Mouse (Mus musculus) hindbrain, embryonic 13.5 days (tissue): ENCODE results near the gene Pde4a. TPM values are rescaled to one million over a fixed set of nuclear protein-coding genes. Genes with fewer than 3 reads are reported as not detected.
A peak's percentile ranks its signal among the peaks of the same experiment; 100 is the strongest.

Source experiments
- ATAC-seq: fragments of 200-750 bp; cut with Nextera tagmentation; 2 replicates; pipeline ENCODE4 v1.8.0; 2017; ENCODE audit warnings: moderate TSS enrichment; ENCODE audit not compliant: low FRiP score
- H3K27ac ChIP-seq: fragments of 300-500 bp; sonication (generic); 2 replicates; pipeline ENCODE4 v1.5.1; 2015; ENCODE audit warnings: inconsistent platforms, mild to moderate bottlenecking, moderate library complexity
- H3K27me3 ChIP-seq: fragments of 300-500 bp; sonication (generic); 2 replicates; pipeline ENCODE4 v1.6.1; 2015; ENCODE audit warnings: mild to moderate bottlenecking, inconsistent platforms
- H3K36me3 ChIP-seq: fragments of 300-500 bp; sonication (generic); 2 replicates; pipeline ENCODE4 v1.6.1; 2015; ENCODE audit warnings: mild to moderate bottlenecking, inconsistent platforms
- H3K4me1 ChIP-seq: fragments of 300-500 bp; sonication (generic); replicated peaks from 2 replicates; pipeline ENCODE4 v1.6.1; 2015; ENCODE audit warnings: inconsistent platforms
- H3K4me2 ChIP-seq: fragments of 300-500 bp; sonication (generic); 2 replicates; pipeline ENCODE4 v1.6.1; 2015; ENCODE audit warnings: inconsistent platforms, mild to moderate bottlenecking, moderate library complexity
- H3K4me3 ChIP-seq: fragments of 300-500 bp; sonication (generic); 2 replicates; pipeline ENCODE4 v1.5.1; 2015; ENCODE audit warnings: mild to moderate bottlenecking, inconsistent platforms
- H3K9ac ChIP-seq: fragments of 300-500 bp; sonication (generic); 2 replicates; pipeline ENCODE4 v1.6.1; 2015; ENCODE audit warnings: mild to moderate bottlenecking, inconsistent platforms
- H3K9me3 ChIP-seq: fragments of 300-500 bp; sonication (generic); 2 replicates; pipeline ENCODE4 v1.6.1; 2016; ENCODE audit warnings: inconsistent platforms
- WGBS: fragments of 180-500 bp; shearing (Covaris S2); methylation state at CpG from one replicate; pipeline ENCODE4 v1.1.7; 2015; 5-methylcytosine and 5-hydroxymethylcytosine counted together
- polyA plus RNA-seq: library from polyadenylated mRNA; unstranded; fragments of >200 nt; fragmentation: Nextera tagmentation; extraction: Ambion mirVana; gene quantifications from 2 replicates; pipeline ENCODE4 v1.2.1, GENCODE M21; 2015

Pde4a gene
- polyA plus RNA-seq, 1 experiment from 2014 or later: 18.8 TPM

DNA sequence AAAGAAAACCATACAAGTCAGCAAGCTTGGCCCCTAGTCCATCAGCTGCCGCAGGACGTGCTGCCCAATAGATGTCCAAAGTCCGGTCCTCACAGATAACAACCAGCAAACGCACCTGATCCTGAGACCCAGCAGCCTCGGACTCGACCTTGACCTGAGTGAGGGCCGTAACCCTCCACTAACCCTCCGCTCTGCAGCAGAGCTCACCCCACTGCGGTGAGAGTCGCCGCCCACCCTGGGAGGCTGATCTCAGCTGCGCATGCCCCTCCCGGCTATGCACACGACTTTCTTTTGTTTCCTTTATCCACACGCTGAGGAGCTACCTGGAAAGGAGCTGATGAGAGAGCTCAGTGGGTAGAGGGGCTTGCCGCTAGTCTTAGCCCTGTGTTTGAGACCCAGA lies 61.8 kb downstream of the Pde4a start:
- no peak overlapping the region; the same call in 1 of the 2 replicates for H3K27ac ChIP-seq
- H3K4me3 ChIP-seq: peak overlapping the region; percentile 20
- whole genome bisulfite sequencing: 16% methylated on average over 16 of the region's 16 CpGs
- ATAC-seq: peak; percentile 40; the same call in 1 of the 2 replicates
- H3K4me2 ChIP-seq: peak overlapping the region; percentile 48
- peak overlapping the region; percentile 58 for H3K9ac ChIP-seq
- no peaks in the 10 kb centered on the region; the same call in 1 of the 2 replicates for H3K9me3 ChIP-seq
- H3K4me1 ChIP-seq: peaks cover 18% of the 10 kb centered on the region
- H3K36me3 ChIP-seq: peaks cover 32% of the 10 kb centered on the region
- H3K27me3 ChIP-seq: 0 out of 2 replicates have a peak, but pooled peaks cover 11% of the 10 kb centered on the region

GRCm38 (mm10) chr9:21231551-21231950 lies 66.0 kb downstream of the Pde4a start:
- WGBS: 58% methylated on average over 23 of the region's 23 CpGs
- no peak overlapping the region for H3K9ac ChIP-seq
- H3K4me2 ChIP-seq: no peak overlapping the region
- H3K4me3 ChIP-seq: no peak overlapping the region
- H3K9me3 ChIP-seq: no peaks in the 10 kb centered on the region
- no peak overlapping the region for H3K27ac ChIP-seq
- H3K4me1 ChIP-seq: peaks cover 24% of the 10 kb centered on the region
- peaks cover 59% of the 10 kb centered on the region for H3K36me3 ChIP-seq
- H3K27me3 ChIP-seq: 0 out of 2 replicates have a peak, but pooled peaks cover 2% of the 10 kb centered on the region
- no peak for ATAC-seq

GRCm38 (mm10) chr9:21232867-21233266 lies 67.4 kb downstream of the Pde4a start:
- WGBS: 93% methylated on average over 5 of the region's 5 CpGs
- H3K27me3 ChIP-seq: no peaks in the 10 kb centered on the region
- H3K9ac ChIP-seq: no peak overlapping the region
- H3K4me2 ChIP-seq: no peak overlapping the region
- no peak for ATAC-seq
- peaks cover 29% of the 10 kb centered on the region for H3K4me1 ChIP-seq
- H3K36me3 ChIP-seq: peaks cover 59% of the 10 kb centered on the region
- no peak overlapping the region for H3K4me3 ChIP-seq
- H3K27ac ChIP-seq: no peak overlapping the region
- no peaks in the 10 kb centered on the region for H3K9me3 ChIP-seq

GRCm38 (mm10) chr9:21233366-21233765 lies 67.9 kb downstream of the Pde4a start:
- H3K4me2 ChIP-seq: no peak overlapping the region
- ATAC-seq: no peak
- H3K27me3 ChIP-seq: no peaks in the 10 kb centered on the region
- H3K9me3 ChIP-seq: no peaks in the 10 kb centered on the region
- WGBS: 85% methylated on average over 29 of the region's 29 CpGs
- H3K4me1 ChIP-seq: peaks cover 31% of the 10 kb centered on the region
- H3K9ac ChIP-seq: no peak overlapping the region
- H3K4me3 ChIP-seq: no peak overlapping the region
- no peak overlapping the region for H3K27ac ChIP-seq
- peaks cover 59% of the 10 kb centered on the region for H3K36me3 ChIP-seq

DNA sequence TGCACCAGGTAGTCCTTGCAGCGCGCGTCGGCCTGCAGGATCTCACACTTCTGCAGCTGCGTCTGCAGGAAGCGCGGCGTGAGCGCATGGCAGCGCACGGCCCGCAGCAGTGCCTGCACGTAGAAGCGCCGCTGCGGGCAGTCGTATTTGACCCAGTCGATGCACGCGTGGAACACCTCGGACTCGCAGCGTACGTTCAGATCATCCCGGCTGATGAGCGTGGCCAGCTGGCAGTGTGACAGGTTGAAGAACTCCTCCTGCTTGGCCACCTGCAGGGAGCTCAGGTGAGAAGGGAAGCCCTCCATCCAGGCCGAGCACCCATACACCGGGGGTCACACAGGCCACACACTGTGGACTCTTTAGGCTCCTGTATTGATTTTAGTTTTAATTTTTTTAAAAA lies 68.3 kb downstream of the Pde4a start:
- WGBS: 82% methylated on average over 28 of the region's 28 CpGs
- ATAC-seq: no peak

DNA sequence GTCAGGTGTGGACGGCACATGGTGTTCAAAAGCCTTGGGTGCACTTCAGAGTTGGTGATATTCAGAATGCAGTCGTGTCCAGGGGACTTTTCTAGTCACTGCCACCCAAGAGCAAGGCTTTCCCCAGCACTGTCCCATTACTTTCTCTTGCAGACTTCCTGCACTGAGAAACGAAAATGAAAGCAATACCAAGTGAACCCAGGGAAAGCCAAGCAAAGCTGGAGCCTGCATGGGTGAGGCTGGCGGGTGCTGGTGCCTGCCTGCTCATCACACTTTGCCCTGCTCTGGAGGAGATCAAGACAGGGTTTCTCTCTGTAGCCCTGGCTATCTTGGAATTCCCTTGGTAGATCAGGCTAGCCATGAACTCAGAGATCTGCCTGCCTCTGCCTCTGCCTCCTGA lies 69.8 kb downstream of the Pde4a start:
- H3K27ac ChIP-seq: no peak overlapping the region
- no peaks in the 10 kb centered on the region for H3K27me3 ChIP-seq
- peaks cover 38% of the 10 kb centered on the region for H3K4me1 ChIP-seq
- H3K36me3 ChIP-seq: peaks cover 45% of the 10 kb centered on the region
- no peak for ATAC-seq
- H3K9me3 ChIP-seq: no peaks in the 10 kb centered on the region
- 0 out of 2 replicates have a peak overlapping the region, but pooled peaks have one; percentile 19 for H3K9ac ChIP-seq
- H3K4me2 ChIP-seq: no peak overlapping the region
- WGBS: 83% methylated on average over 4 of the region's 4 CpGs
- no peak overlapping the region for H3K4me3 ChIP-seq

More for the DNA sequence above, 68.3 kb downstream of the Pde4a start:
- Histone ChIP-seq H3K9me3 (no peaks in the 10 kb centered on the region), H3K4me3 (no peak overlapping the region), H3K27ac (no peak overlapping the region), H3K9ac (no peak overlapping the region), H3K27me3 (no peaks in the 10 kb centered on the region), H3K36me3 (peaks cover 59% of the 10 kb centered on the region), H3K4me1 (peaks cover 31% of the 10 kb centered on the region), H3K4me2 (no peak overlapping the region)

DNA sequence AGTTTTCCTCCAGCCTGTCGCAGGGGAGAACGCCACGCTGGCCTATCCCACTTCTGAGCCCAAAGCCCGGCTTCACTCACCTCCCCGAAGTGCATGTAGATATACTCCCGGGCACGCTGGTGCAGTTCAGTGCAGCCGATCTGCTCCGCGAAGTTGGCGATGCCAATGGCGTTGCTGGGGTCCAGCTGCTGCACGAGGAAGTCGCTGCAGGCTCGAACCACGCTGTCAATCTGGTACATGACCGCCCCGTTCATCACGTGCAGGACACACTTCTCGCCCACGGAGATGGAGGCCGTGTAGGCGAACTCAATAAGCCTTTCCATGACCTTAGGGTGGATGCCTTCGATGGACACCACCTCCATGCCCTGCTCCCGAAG lies 71.5 kb downstream of the Pde4a start:
- Histone ChIP-seq H3K27ac (peak overlapping the region; percentile 95), H3K4me1 (peaks cover 38% of the 10 kb centered on the region), H3K27me3 (peaks cover 4% of the 10 kb centered on the region), H3K4me3 (peak overlapping the region; percentile 77), H3K9me3 (no peaks in the 10 kb centered on the region), H3K9ac (peak overlapping the region; percentile 98), H3K36me3 (peaks cover 30% of the 10 kb centered on the region), H3K4me2 (peak overlapping the region; percentile 65)
- 0 out of 2 replicates have a peak, but pooled peaks have one; percentile 0 for ATAC-seq
- 80% methylated on average over 25 of the region's 25 CpGs for WGBS

GRCm38 (mm10) chr9:21237368-21238003 lies 72.0 kb downstream of the Pde4a start:
- H3K9me3 ChIP-seq: no peaks in the 10 kb centered on the region
- H3K27ac ChIP-seq: peak overlapping the region; percentile 95
- ATAC-seq: peak; percentile 44
- peaks cover 9% of the 10 kb centered on the region for H3K27me3 ChIP-seq
- H3K4me3 ChIP-seq: peak overlapping the region; percentile 77
- H3K36me3 ChIP-seq: peaks cover 26% of the 10 kb centered on the region
- peaks cover 38% of the 10 kb centered on the region for H3K4me1 ChIP-seq
- peak overlapping the region; percentile 65 for H3K4me2 ChIP-seq
- 19% methylated on average over 19 of the region's 19 CpGs for WGBS
- peak overlapping the region; percentile 98 for H3K9ac ChIP-seq

DNA sequence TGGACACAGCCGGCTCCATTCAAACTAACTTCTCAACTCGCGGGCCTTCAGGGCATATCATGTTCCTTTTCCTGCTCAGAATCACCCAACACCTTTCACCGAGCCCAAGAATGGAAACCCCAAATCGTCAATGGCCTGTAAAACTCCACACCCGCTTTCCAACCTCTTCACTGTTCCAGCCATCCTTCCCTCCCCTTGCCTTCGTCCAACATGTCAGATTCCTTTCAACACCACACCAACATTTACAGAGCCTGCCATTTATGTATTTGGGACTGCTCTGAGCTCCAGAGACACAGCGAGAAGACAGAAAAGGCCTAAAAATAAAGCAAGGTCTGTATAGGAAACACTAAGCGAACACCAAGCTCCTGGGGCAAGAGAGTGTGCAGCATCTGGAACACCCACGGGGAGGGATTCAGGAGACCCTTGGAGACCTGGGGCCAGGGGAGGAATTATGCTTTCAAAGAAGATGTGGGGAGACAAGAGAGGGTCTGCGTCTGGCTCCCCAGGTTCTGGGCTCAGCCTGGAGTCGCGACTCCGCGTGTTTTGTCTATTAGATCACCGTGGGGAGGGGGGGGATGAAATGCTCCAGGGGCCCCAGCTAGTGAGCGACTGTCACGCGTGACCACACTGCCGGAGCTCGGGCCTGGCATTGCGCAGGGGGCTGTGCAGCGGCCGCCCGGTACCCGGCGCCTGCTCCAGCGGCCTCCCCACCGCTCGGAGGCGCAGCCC lies 72.7 kb downstream of the Pde4a start:
- 2% methylated on average over 31 of the region's 31 CpGs for WGBS
- no peak for ATAC-seq
- Histone ChIP-seq H3K9me3 (no peaks in the 10 kb centered on the region), H3K36me3 (peaks cover 20% of the 10 kb centered on the region), H3K9ac (peak overlapping the region; percentile 98), H3K4me3 (peak overlapping the region; percentile 77), H3K27ac (peak overlapping the region; percentile 95), H3K27me3 (peaks cover 16% of the 10 kb centered on the region), H3K4me1 (peaks cover 38% of the 10 kb centered on the region), H3K4me2 (peak overlapping the region; percentile 65)

GRCm38 (mm10) chr9:21238733-21239464 lies 73.4 kb downstream of the Pde4a start, which contains the start of gene Keap1:
Gene Keap1, minus strand, starts transcription at chr9:21239361.
- H3K4me1 ChIP-seq: peaks cover 44% of the 10 kb centered on the region
- WGBS: under 1% methylated on average over 84 of the region's 90 CpGs
- H3K4me3 ChIP-seq: peak within 1 kb of the TSS; percentile 77
- peak within 1 kb of the TSS; percentile 95 for H3K27ac ChIP-seq
- peak within 1 kb of the TSS; percentile 65 for H3K4me2 ChIP-seq
- H3K9ac ChIP-seq: peak within 1 kb of the TSS; percentile 98
- H3K36me3 ChIP-seq: peaks cover 12% of the 10 kb centered on the region
- ATAC-seq: peak; percentile 86
- H3K9me3 ChIP-seq: no peaks in the 10 kb centered on the region
- peaks cover 23% of the 10 kb centered on the region for H3K27me3 ChIP-seq

GRCm38 (mm10) chr9:21239465-21239848 lies 73.9 kb downstream of the Pde4a start:
- H3K9ac ChIP-seq: peak overlapping the region; percentile 98
- H3K4me2 ChIP-seq: peak overlapping the region; percentile 65
- peaks cover 11% of the 10 kb centered on the region for H3K36me3 ChIP-seq
- H3K9me3 ChIP-seq: no peaks in the 10 kb centered on the region
- H3K4me1 ChIP-seq: peaks cover 50% of the 10 kb centered on the region
- peak overlapping the region; percentile 77 for H3K4me3 ChIP-seq
- 40% methylated on average over 4 of the region's 4 CpGs for WGBS
- ATAC-seq: no peak
- no peak overlapping the region; the same call in 1 of the 2 replicates for H3K27ac ChIP-seq
- peaks cover 29% of the 10 kb centered on the region for H3K27me3 ChIP-seq

DNA sequence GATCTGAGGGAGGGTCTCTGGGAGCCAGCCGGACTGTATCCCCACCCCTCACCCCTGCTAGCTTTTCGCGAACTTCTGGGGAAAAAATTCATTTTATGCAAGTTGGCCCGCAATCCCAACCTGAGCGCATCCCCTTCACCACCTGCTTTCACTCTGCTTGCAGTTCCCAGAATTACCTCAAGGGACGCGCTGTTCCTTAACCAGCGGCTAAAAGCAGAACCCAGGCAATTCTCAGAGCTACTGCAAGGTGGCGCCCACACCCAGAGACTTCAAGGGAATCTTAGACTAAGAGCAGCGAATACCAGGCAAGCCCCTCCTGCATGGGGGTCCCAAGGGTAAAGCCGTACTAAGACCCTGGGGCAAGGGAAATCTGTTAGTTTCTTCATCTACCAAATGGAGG lies 75.8 kb downstream of the Pde4a start:
- no peaks in the 10 kb centered on the region for H3K36me3 ChIP-seq
- no peak overlapping the region for H3K9ac ChIP-seq
- H3K4me3 ChIP-seq: no peak overlapping the region
- peaks cover 48% of the 10 kb centered on the region for H3K27me3 ChIP-seq
- no peaks in the 10 kb centered on the region for H3K9me3 ChIP-seq
- no peak overlapping the region for H3K4me2 ChIP-seq
- H3K27ac ChIP-seq: no peak overlapping the region
- ATAC-seq: no peak
- 4% methylated on average over 11 of the region's 11 CpGs for WGBS
- peaks cover 48% of the 10 kb centered on the region for H3K4me1 ChIP-seq
